Mouse (Mus musculus) subcutaneous adipose tissue, adult 2 months (tissue): ENCODE data around the gene Fam228a. TPM values are rescaled to one million over a fixed set of nuclear protein-coding genes. Genes with fewer than 3 reads are reported as not detected.

ENCODE experiments used
- polyA plus RNA-seq: library from polyadenylated mRNA; depleted of rRNA; stranded (reverse); fragments of >200 nt; gene quantifications from 2 replicates; pipeline ENCODE4 v1.2.3, GENCODE M21; 2012; ENCODE audit warnings: low replicate concordance; rRNA removed

The Fam228a gene
- 0.09 and 0.33 TPM in 2 replicates for polyA plus RNA-seq

GRCm38 (mm10) chr12:4738031-4738576, at the start of gene Fam228a:
Gene Fam228a (minus strand): TSS chr12:4738430.

GRCm38 (mm10) chr12:4768492-4769332, 30.5 kb upstream of the Fam228a start, which contains the start of the genes Pfn4 and Fam228b:
Gene Pfn4 (plus strand): TSS chr12:4769022.
Gene Fam228b (minus strand): TSS chr12:4769267.

Other genes with a start within 250 kb of the Fam228a start
- gene Itsn2, start 145.8 kb downstream of the Fam228a start, polyA plus RNA-seq = 27.4 and 27.7 TPM in 2 replicates
- gene Gm3625, start 145.5 kb downstream of the Fam228a start, polyA plus RNA-seq = not detected in 2 replicates
- gene Pfn4, start 30.6 kb upstream of the Fam228a start, polyA plus RNA-seq = 0.35 and 1.1 TPM in 2 replicates
- gene Fam228b, start 30.8 kb upstream of the Fam228a start, polyA plus RNA-seq = 0.16 and 0.78 TPM in 2 replicates
- 63.1 and 111 TPM in 2 replicates for gene Sf3b6, start 79.1 kb upstream of the Fam228a start, polyA plus RNA-seq
- 4.5 and 8.4 TPM in 2 replicates for gene Fkbp1b, start 103.2 kb upstream of the Fam228a start, polyA plus RNA-seq
- 7.9 and 10.1 TPM in 2 replicates for gene Wdcp, start 104.9 kb upstream of the Fam228a start, polyA plus RNA-seq
- 0.68 and 0.80 TPM in 2 replicates for gene Mfsd2b, start 135.9 kb upstream of the Fam228a start, polyA plus RNA-seq
- 6.1 and 6.4 TPM in 2 replicates for gene Ubxn2a, start 169.3 kb upstream of the Fam228a start, polyA plus RNA-seq
- 6.0 and 12.6 TPM in 2 replicates for gene Atad2b, start 178.9 kb upstream of the Fam228a start, polyA plus RNA-seq